Comparison of ENCODE assay signal across 10 mouse cellular contexts in the genomic region with DNA sequence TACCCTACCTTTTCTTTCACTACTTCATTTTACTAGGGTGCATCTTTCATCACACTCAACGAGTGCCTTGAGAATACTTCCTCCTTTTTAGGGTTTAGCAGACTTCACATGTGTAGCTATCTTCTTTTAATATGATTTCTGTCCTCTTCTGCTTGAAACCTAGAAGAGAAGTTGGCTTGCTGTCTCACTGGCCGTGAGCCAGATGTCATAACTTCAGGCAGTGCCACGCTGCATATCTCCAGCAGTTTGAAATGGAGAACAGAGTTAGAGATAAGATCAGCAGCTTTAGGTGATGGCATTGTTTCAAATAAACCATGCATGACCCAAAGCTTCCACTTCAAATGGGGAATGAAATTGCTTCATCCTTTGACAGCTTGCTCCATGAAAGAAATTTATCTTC.
DNase-seq lines count a peak whose midpoint lies in the region; ATAC-seq and TF ChIP-seq lines count a peak whose summit lies in the region.
"Had no signal": no experiment of that assay in that cellular context is flagged by ENCODE, and none has a peak within 500 bp of the region (broad histone marks: within the 10 kb centered on the region; RNA-seq: fewer than 3 reads in every experiment).

No protein-coding gene starts in this region.

- no peak overlapping the region for H3K9ac ChIP-seq in hindbrain, embryonic 14.5 days
- no peak overlapping the region for H3K9ac ChIP-seq in hindbrain, embryonic 11.5 days (ENCODE audit: low read depth, low read length)
- H3K9ac ChIP-seq in forebrain, postnatal 0 days: no peak overlapping the region
- H3K9ac ChIP-seq: embryonic facial prominence, embryonic 12.5 days; limb, embryonic 13.5 days had no signal

- no peak overlapping the region for H3K4me2 ChIP-seq in hindbrain, embryonic 14.5 days (replicated peaks)
- H3K4me2 ChIP-seq in hindbrain, embryonic 11.5 days (replicated peaks; ENCODE audit: low read depth, low read length): no peak overlapping the region
- no peak overlapping the region for H3K4me2 ChIP-seq in forebrain, postnatal 0 days (ENCODE audit: low read depth)
- H3K4me2 ChIP-seq: embryonic facial prominence, embryonic 12.5 days; limb, embryonic 13.5 days had no signal

- ATAC-seq in hindbrain, embryonic 14.5 days (ENCODE audit: low FRiP score): no peak
- ATAC-seq in hindbrain, embryonic 11.5 days (ENCODE audit: low FRiP score): no peak
- peak; percentile 69 to 78 for ATAC-seq in hematopoietic stem cell, adult 5-6 weeks (replicated peaks in 1 of 2; ENCODE audit: insufficient read depth in 1 of 2, low FRiP score in 2 of 2, low TSS enrichment in 1 of 2, low read depth in 1 of 2, poor library complexity in 2 of 2, severe bottlenecking in 2 of 2)
- no peak for ATAC-seq in forebrain, postnatal 0 days

- H3K27me3 ChIP-seq in hindbrain, embryonic 14.5 days (ENCODE audit: control insufficient read depth, insufficient read depth, low read length): no peaks in the 10 kb centered on the region
- no peaks in the 10 kb centered on the region for H3K27me3 ChIP-seq in hindbrain, embryonic 11.5 days (ENCODE audit: control insufficient read depth, insufficient read depth, low read length)
- H3K27me3 ChIP-seq in forebrain, postnatal 0 days (ENCODE audit: insufficient read depth, low read length): no peaks in the 10 kb centered on the region
- H3K27me3 ChIP-seq: embryonic facial prominence, embryonic 12.5 days; limb, embryonic 13.5 days had no signal

- no peaks in the 10 kb centered on the region for H3K4me1 ChIP-seq in hindbrain, embryonic 14.5 days (replicated peaks; ENCODE audit: control insufficient read depth, insufficient read depth, low read length)
- no peaks in the 10 kb centered on the region for H3K4me1 ChIP-seq in hindbrain, embryonic 11.5 days (replicated peaks; ENCODE audit: control insufficient read depth, insufficient read depth, low read length)
- no peaks in the 10 kb centered on the region for H3K4me1 ChIP-seq in forebrain, postnatal 0 days (ENCODE audit: insufficient read depth)

- H3K4me3 ChIP-seq in hindbrain, embryonic 14.5 days (replicated peaks; ENCODE audit: low read length): no peak overlapping the region
- H3K4me3 ChIP-seq in hindbrain, embryonic 11.5 days (ENCODE audit: low read depth, low read length): no peak overlapping the region
- H3K4me3 ChIP-seq in forebrain, postnatal 0 days (ENCODE audit: low read depth, low read length): no peak overlapping the region
- H3K4me3 ChIP-seq: embryonic facial prominence, embryonic 12.5 days; limb, embryonic 13.5 days had no signal

- H3K9me3 ChIP-seq in hindbrain, embryonic 14.5 days (ENCODE audit: control insufficient read depth, low read length): no peaks in the 10 kb centered on the region
- no peaks in the 10 kb centered on the region for H3K9me3 ChIP-seq in hindbrain, embryonic 11.5 days (ENCODE audit: control insufficient read depth, low read length)
- no peaks in the 10 kb centered on the region for H3K9me3 ChIP-seq in forebrain, postnatal 0 days (ENCODE audit: low read length)
- H3K9me3 ChIP-seq: embryonic facial prominence, embryonic 12.5 days; limb, embryonic 13.5 days had no signal

- WGBS in hindbrain, embryonic 14.5 days: 69% methylated on average over 3 of the region's 3 CpGs
- WGBS in hindbrain, embryonic 11.5 days: 81% methylated on average over 3 of the region's 3 CpGs
- WGBS in forebrain, postnatal 0 days: 72% methylated on average over 3 of the region's 3 CpGs

- no peaks in the 10 kb centered on the region for H3K36me3 ChIP-seq in hindbrain, embryonic 14.5 days (replicated peaks; ENCODE audit: control insufficient read depth, insufficient read depth)
- no peaks in the 10 kb centered on the region for H3K36me3 ChIP-seq in hindbrain, embryonic 11.5 days (ENCODE audit: control insufficient read depth, insufficient read depth, low read length)
- H3K36me3 ChIP-seq in forebrain, postnatal 0 days (ENCODE audit: insufficient read depth): no peaks in the 10 kb centered on the region
- H3K36me3 ChIP-seq: embryonic facial prominence, embryonic 12.5 days; limb, embryonic 13.5 days had no signal

- peak; percentile 38 for DNase-seq in hindbrain, embryonic 14.5 days (ENCODE audit: low spot score)
- no peak for DNase-seq in hindbrain, embryonic 11.5 days (ENCODE audit: low spot score)
- peak; percentile 15 to 36 for DNase-seq in adrenal gland, adult 18-20 months (ENCODE audit: low spot score in 2 of 2)
- DNase-seq in lung, postnatal 25 days (ENCODE audit: low spot score): peak; percentile 42
- DNase-seq in cerebellum, adult 9-10 months: no peak
- DNase-seq in forebrain, postnatal 0 days: no peak
- no peak for DNase-seq in layer of hippocampus, postnatal 36 days

- TF ChIP-seq CTCF in forebrain, postnatal 0 days (IDR thresholded peaks at IDR 0.05; ENCODE audit: low read depth): no peak

- no peak overlapping the region for H3K27ac ChIP-seq in hindbrain, embryonic 14.5 days
- H3K27ac ChIP-seq in hindbrain, embryonic 11.5 days (ENCODE audit: low read depth, low read length): no peak overlapping the region
- H3K27ac ChIP-seq in forebrain, postnatal 0 days (ENCODE audit: low read depth, low read length): no peak overlapping the region
- H3K27ac ChIP-seq: limb, embryonic 13.5 days had no signal

Comparison
In these comparisons a context has a peak if more than half of its experiments do, and no peak if none do; other contexts are left out.
1. DNase-seq: peak in hindbrain, embryonic 14.5 days (single experiment), adrenal gland, adult 18-20 months (2 of 2) and lung, postnatal 25 days (single experiment); none in hindbrain, embryonic 11.5 days (single experiment), cerebellum, adult 9-10 months (single experiment), forebrain, postnatal 0 days (single experiment) and layer of hippocampus, postnatal 36 days (0 of 2).
2. ATAC-seq: peak in hematopoietic stem cell, adult 5-6 weeks (2 of 2); none in hindbrain, embryonic 14.5 days (single experiment), hindbrain, embryonic 11.5 days (single experiment) and forebrain, postnatal 0 days (single experiment).